Mouse (Mus musculus) embryonic facial prominence, embryonic 13.5 days (tissue): Measurements from ENCODE around the gene Cdcp2. TPM values are rescaled to one million over a fixed set of nuclear protein-coding genes. Genes with fewer than 3 reads are reported as not detected.

Source experiments
- polyA plus RNA-seq: library from polyadenylated mRNA; unstranded; fragments of >200 nt; fragmentation: Nextera tagmentation; extraction: Ambion mirVana; gene quantifications from 2 replicates; pipeline ENCODE4 v1.2.1, GENCODE M21; 2015

Cdcp2 gene
- polyA plus RNA-seq, 1 experiment from 2014 or later, result not detected

Other genes with a start within 250 kb of the Cdcp2 start
- 172 and 190 TPM in 2 replicates for gene Ssbp3, start 186.2 kb upstream of the Cdcp2 start, polyA plus RNA-seq
- 90.6 and 99.2 TPM in 2 replicates for gene Mrpl37, start 30.0 kb upstream of the Cdcp2 start, polyA plus RNA-seq
- gene Cyb5rl, start 29.9 kb upstream of the Cdcp2 start, polyA plus RNA-seq, result 7.7 and 9.4 TPM in 2 replicates
- gene Tmem59, start 81.5 kb downstream of the Cdcp2 start, polyA plus RNA-seq, result 492 and 497 TPM in 2 replicates
- gene Tceanc2, start 82.2 kb downstream of the Cdcp2 start, polyA plus RNA-seq, result 24.1 and 37.7 TPM in 2 replicates
- gene Ldlrad1, start 112.3 kb downstream of the Cdcp2 start, polyA plus RNA-seq, result not detected in 2 replicates
- 91.5 and 94.5 TPM in 2 replicates for gene Lrrc42, start 156.6 kb downstream of the Cdcp2 start, polyA plus RNA-seq
- 43.3 and 46.9 TPM in 2 replicates for gene Hspb11, start 156.7 kb downstream of the Cdcp2 start, polyA plus RNA-seq
- 0.21 TPM in 1 of 2 replicates, not detected in the other for gene Dio1, start 210.3 kb downstream of the Cdcp2 start, polyA plus RNA-seq
- 50.5 and 53.4 TPM in 2 replicates for gene Yipf1, start 217.5 kb downstream of the Cdcp2 start, polyA plus RNA-seq